Mouse (Mus musculus): ENCODE data around the gene Bcas2.

GRCm38 (mm10) chr3:103206393-103206792 lies 34.9 kb downstream of the Bcas2 start:
- no peak for TF ChIP-seq SRF (IDR thresholded peaks at IDR 0.05; ENCODE audit: control insufficient read depth, insufficient read length, low read depth)
- TF ChIP-seq CEBPB (IDR thresholded peaks at IDR 0.05; ENCODE audit: insufficient read depth, poor library complexity, severe bottlenecking), result no peak
- no peak for TF ChIP-seq MAX (IDR thresholded peaks at IDR 0.05; ENCODE audit: low read depth)
- TF ChIP-seq POLR2A (IDR thresholded peaks at IDR 0.05; ENCODE audit: insufficient read length, low read depth), result no peak
- no peak for TF ChIP-seq E2F4 (IDR thresholded peaks at IDR 0.05; ENCODE audit: insufficient read depth)

Data from myocyte (in vitro differentiated cells).